ENCODE assay signal across 26 mouse cellular contexts in the genomic region with DNA sequence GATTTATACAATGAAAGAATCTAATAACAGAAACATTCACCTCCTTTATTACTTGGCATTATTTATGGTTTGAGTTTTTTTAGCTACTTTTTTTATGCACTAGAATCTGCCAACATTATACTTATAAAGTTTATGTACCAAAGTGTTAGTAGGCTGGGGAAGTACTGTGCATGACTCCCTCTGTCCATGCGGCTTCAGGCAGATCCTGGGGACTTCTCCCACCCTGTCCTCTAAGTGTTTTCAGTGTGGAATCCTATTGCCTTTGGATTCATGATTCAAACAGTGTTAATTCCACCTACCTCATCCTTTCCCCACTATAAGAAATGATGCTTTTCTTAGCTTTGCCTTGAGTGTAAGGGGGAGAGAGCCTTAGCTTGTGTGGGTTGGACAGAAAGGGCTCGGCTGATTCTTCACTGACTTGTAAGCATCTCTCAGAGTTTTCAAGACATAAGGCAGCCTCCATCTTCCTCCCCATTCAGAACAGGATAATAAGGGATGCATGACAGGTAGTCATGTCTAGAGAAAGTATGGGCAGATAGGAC.
DNase-seq lines count a peak whose midpoint lies in the region; ATAC-seq lines count a peak whose summit lies in the region.
"Had no signal": no experiment of that assay in that cellular context is flagged by ENCODE, and none has a peak within 500 bp of the region (broad histone marks: within the 10 kb centered on the region; RNA-seq: fewer than 3 reads in every experiment).

No protein-coding gene starts in this region.

- no peaks in the 10 kb centered on the region for H3K36me3 ChIP-seq in heart, embryonic 16.5 days (ENCODE audit: control insufficient read depth, insufficient read depth)
- H3K36me3 ChIP-seq in lung, embryonic 15.5 days = no peaks in the 10 kb centered on the region
- no peaks in the 10 kb centered on the region for H3K36me3 ChIP-seq in intestine, embryonic 16.5 days (ENCODE audit: control insufficient read depth, insufficient read depth, low read length)
- H3K36me3 ChIP-seq in stomach, embryonic 15.5 days = no peaks in the 10 kb centered on the region
- H3K36me3 ChIP-seq: embryonic facial prominence, embryonic 12.5 days; forebrain, embryonic 12.5 days; G1E; hindbrain, embryonic 15.5 days; neural tube, embryonic 15.5 days had no signal

- H3K4me3 ChIP-seq in heart, embryonic 16.5 days (ENCODE audit: low read length) = no peak overlapping the region
- no peak overlapping the region for H3K4me3 ChIP-seq in lung, embryonic 15.5 days
- no peak overlapping the region for H3K4me3 ChIP-seq in intestine, embryonic 16.5 days (ENCODE audit: low read length)
- no peak overlapping the region for H3K4me3 ChIP-seq in stomach, embryonic 15.5 days (replicated peaks)
- H3K4me3 ChIP-seq: embryonic facial prominence, embryonic 12.5 days; erythroblast, embryonic 14.5 days; forebrain, embryonic 12.5 days; hindbrain, embryonic 15.5 days; left cerebral cortex, adult 2 months; neural tube, embryonic 15.5 days had no signal

- no peak overlapping the region for H3K4me2 ChIP-seq in heart, embryonic 16.5 days (ENCODE audit: low read depth, low read length)
- no peak overlapping the region for H3K4me2 ChIP-seq in lung, embryonic 15.5 days
- H3K4me2 ChIP-seq in intestine, embryonic 16.5 days (ENCODE audit: low read depth, low read length) = no peak overlapping the region
- H3K4me2 ChIP-seq in stomach, embryonic 15.5 days = no peak overlapping the region
- H3K4me2 ChIP-seq: embryonic facial prominence, embryonic 12.5 days; forebrain, embryonic 12.5 days; hindbrain, embryonic 15.5 days; liver, embryonic 11.5 days; midbrain, embryonic 11.5 days; neural tube, embryonic 15.5 days had no signal

- H3K9me3 ChIP-seq in heart, embryonic 16.5 days (replicated peaks; ENCODE audit: control insufficient read depth, low read length) = no peaks in the 10 kb centered on the region
- no peaks in the 10 kb centered on the region for H3K9me3 ChIP-seq in lung, embryonic 15.5 days
- H3K9me3 ChIP-seq in intestine, embryonic 16.5 days (ENCODE audit: control insufficient read depth, low read length) = no peaks in the 10 kb centered on the region
- no peaks in the 10 kb centered on the region for H3K9me3 ChIP-seq in stomach, embryonic 15.5 days
- H3K9me3 ChIP-seq: embryonic facial prominence, embryonic 12.5 days; forebrain, embryonic 12.5 days; G1E; hindbrain, embryonic 15.5 days; neural tube, embryonic 15.5 days had no signal

- H3K27me3 ChIP-seq in heart, embryonic 16.5 days (ENCODE audit: control insufficient read depth, insufficient read depth, low read length) = peaks cover 2% of the 10 kb centered on the region; the same call in 1 of the 2 replicates
- no peaks in the 10 kb centered on the region for H3K27me3 ChIP-seq in lung, embryonic 15.5 days
- H3K27me3 ChIP-seq in intestine, embryonic 16.5 days (replicated peaks; ENCODE audit: control insufficient read depth, insufficient read depth, low read length) = no peaks in the 10 kb centered on the region; the same call in 1 of the 2 replicates
- no peaks in the 10 kb centered on the region for H3K27me3 ChIP-seq in stomach, embryonic 15.5 days (replicated peaks)
- H3K27me3 ChIP-seq: CH12.LX; hindbrain, embryonic 15.5 days; neural tube, embryonic 15.5 days; Patski had no signal

- 72% methylated on average over 2 of the region's 2 CpGs for whole genome bisulfite sequencing in heart, embryonic 16.5 days
- WGBS in lung, embryonic 15.5 days = 47% methylated on average over 2 of the region's 2 CpGs
- WGBS in intestine, embryonic 16.5 days = 60% methylated on average over 2 of the region's 2 CpGs
- 51% methylated on average over 2 of the region's 2 CpGs for WGBS in stomach, embryonic 15.5 days

- no peak overlapping the region for H3K9ac ChIP-seq in heart, embryonic 16.5 days (ENCODE audit: low read length)
- H3K9ac ChIP-seq in lung, embryonic 15.5 days = no peak overlapping the region
- H3K9ac ChIP-seq in intestine, embryonic 16.5 days (ENCODE audit: low read depth, low read length) = no peak overlapping the region
- H3K9ac ChIP-seq in stomach, embryonic 15.5 days = no peak overlapping the region
- H3K9ac ChIP-seq: embryonic facial prominence, embryonic 12.5 days; forebrain, embryonic 12.5 days; hindbrain, embryonic 15.5 days; liver, postnatal 0 days; neural tube, embryonic 15.5 days had no signal

- ATAC-seq in heart, embryonic 16.5 days (replicated peaks; ENCODE audit: extremely low read depth, insufficient read depth, low FRiP score) = no peak
- ATAC-seq in lung, embryonic 15.5 days (ENCODE audit: borderline replicate concordance, extremely low read depth, low FRiP score, low TSS enrichment) = peak; percentile 66
- peak; percentile 39; the same call in 1 of the 2 replicates for ATAC-seq in intestine, embryonic 16.5 days
- no peak for ATAC-seq in stomach, embryonic 15.5 days (ENCODE audit: insufficient read depth, low FRiP score, low read depth)
- ATAC-seq: liver, postnatal 0 days; Patski had no signal

- 0 out of 2 replicates have a peak overlapping the region, but pooled peaks have one; percentile 29 for H3K27ac ChIP-seq in heart, embryonic 16.5 days (ENCODE audit: low read length)
- H3K27ac ChIP-seq in lung, embryonic 15.5 days = peak overlapping the region; percentile 94
- no peak overlapping the region for H3K27ac ChIP-seq in intestine, embryonic 16.5 days (ENCODE audit: low read length)
- 0 out of 2 replicates have a peak overlapping the region, but pooled peaks have one; percentile 26 for H3K27ac ChIP-seq in stomach, embryonic 15.5 days
- H3K27ac ChIP-seq: forebrain, embryonic 12.5 days; hindbrain, embryonic 15.5 days; left cerebral cortex, adult 2 months; neural tube, embryonic 15.5 days had no signal

- H3K4me1 ChIP-seq in heart, embryonic 16.5 days (ENCODE audit: control insufficient read depth, insufficient read depth, low read length) = peaks cover 7% of the 10 kb centered on the region
- H3K4me1 ChIP-seq in lung, embryonic 15.5 days = peaks cover 43% of the 10 kb centered on the region
- H3K4me1 ChIP-seq in intestine, embryonic 16.5 days (ENCODE audit: control insufficient read depth, insufficient read depth, low read length) = peaks cover 12% of the 10 kb centered on the region
- peaks cover 24% of the 10 kb centered on the region for H3K4me1 ChIP-seq in stomach, embryonic 15.5 days

- DNase-seq in heart, postnatal 4 days = no peak
- no peak for DNase-seq in lung, postnatal 4 days
- DNase-seq in cerebellum, adult 9-11 months = no peak
- DNase-seq: B cell, adult 2 months; cerebellum, adult 11-12 months; cerebellum, postnatal 14 days; gastrocnemius, postnatal 10 days; heart, adult 18-20 months; kidney, postnatal 4 days; left cerebral cortex, postnatal 4 days; liver, postnatal 0 days had no signal

Comparison
In these comparisons a context has a peak if more than half of its experiments do, and no peak if none do; other contexts are left out.
1. ATAC-seq: peak in lung, embryonic 15.5 days (single experiment) and intestine, embryonic 16.5 days (single experiment); none in heart, embryonic 16.5 days (single experiment) and stomach, embryonic 15.5 days (single experiment).